13 mouse cellular contexts compared by ENCODE assay signal in genomic region chr14:121678445-121678844, GRCm38 (mm10).
DNase-seq lines count a peak whose midpoint lies in the region; ATAC-seq lines count a peak whose summit lies in the region.
"Had no signal": no experiment of that assay in that cellular context is flagged by ENCODE, and none has a peak within 500 bp of the region (broad histone marks: within the 10 kb centered on the region; RNA-seq: fewer than 3 reads in every experiment).

No protein-coding gene starts in this region.

- H3K4me2 ChIP-seq in heart, embryonic 16.5 days (ENCODE audit: low read depth, low read length), result no peak overlapping the region
- no peak overlapping the region for H3K4me2 ChIP-seq in neural tube, embryonic 12.5 days (replicated peaks)
- no peak overlapping the region for H3K4me2 ChIP-seq in neural tube, embryonic 15.5 days
- no peak overlapping the region for H3K4me2 ChIP-seq in midbrain, embryonic 11.5 days
- H3K4me2 ChIP-seq: liver, embryonic 13.5 days; midbrain, embryonic 12.5 days had no signal

- no peak overlapping the region for H3K9ac ChIP-seq in heart, embryonic 16.5 days (ENCODE audit: low read length)
- H3K9ac ChIP-seq in neural tube, embryonic 12.5 days, result no peak overlapping the region
- no peak overlapping the region for H3K9ac ChIP-seq in neural tube, embryonic 15.5 days (replicated peaks)
- no peak overlapping the region for H3K9ac ChIP-seq in midbrain, embryonic 11.5 days (ENCODE audit: low read length)
- H3K9ac ChIP-seq: liver, embryonic 13.5 days; midbrain, embryonic 12.5 days had no signal

- no peak overlapping the region for H3K4me3 ChIP-seq in heart, embryonic 16.5 days (ENCODE audit: low read length)
- no peak overlapping the region for H3K4me3 ChIP-seq in neural tube, embryonic 12.5 days
- no peak overlapping the region for H3K4me3 ChIP-seq in neural tube, embryonic 15.5 days (replicated peaks)
- no peak overlapping the region for H3K4me3 ChIP-seq in midbrain, embryonic 11.5 days (ENCODE audit: low read depth, low read length)
- H3K4me3 ChIP-seq: liver, embryonic 13.5 days; midbrain, embryonic 12.5 days had no signal

- DNase-seq in heart, postnatal 36 days, result no peak
- peak; percentile 41 to 60 for DNase-seq in kidney, postnatal 4 days
- DNase-seq in thymus, postnatal 25 days, result no peak
- no peak for DNase-seq in midbrain, embryonic 11.5 days (ENCODE audit: low spot score, missing footprints)
- DNase-seq: adrenal gland, postnatal 14 days; gastrocnemius, postnatal 25 days; layer of hippocampus, postnatal 36 days; liver, embryonic 13.5 days had no signal

- H3K9me3 ChIP-seq in heart, embryonic 16.5 days (replicated peaks; ENCODE audit: control insufficient read depth, low read length), result no peaks in the 10 kb centered on the region
- no peaks in the 10 kb centered on the region for H3K9me3 ChIP-seq in neural tube, embryonic 12.5 days
- no peaks in the 10 kb centered on the region for H3K9me3 ChIP-seq in neural tube, embryonic 15.5 days (replicated peaks)
- H3K9me3 ChIP-seq in midbrain, embryonic 11.5 days (ENCODE audit: control insufficient read depth, low read length), result no peaks in the 10 kb centered on the region
- H3K9me3 ChIP-seq: liver, embryonic 13.5 days; midbrain, embryonic 12.5 days had no signal

- intact Hi-C loops in heart, postnatal 36 days (cut with DNase I), result loop anchor here (2.0 kb wide), 1 partner anchor 16 kb away; no protein-coding TSS in a partner anchor

- peaks cover 16% of the 10 kb centered on the region; the same call in 1 of the 2 replicates for H3K4me1 ChIP-seq in heart, embryonic 16.5 days (ENCODE audit: control insufficient read depth, insufficient read depth, low read length)
- H3K4me1 ChIP-seq in neural tube, embryonic 12.5 days, result no peaks in the 10 kb centered on the region
- H3K4me1 ChIP-seq in neural tube, embryonic 15.5 days, result peaks cover 12% of the 10 kb centered on the region; the same call in 1 of the 2 replicates
- H3K4me1 ChIP-seq in midbrain, embryonic 11.5 days (ENCODE audit: control insufficient read depth, insufficient read depth, low read length), result no peaks in the 10 kb centered on the region
- H3K4me1 ChIP-seq: liver, embryonic 13.5 days had no signal

- no peaks in the 10 kb centered on the region for H3K36me3 ChIP-seq in heart, embryonic 16.5 days (ENCODE audit: control insufficient read depth, insufficient read depth)
- H3K36me3 ChIP-seq in neural tube, embryonic 12.5 days, result no peaks in the 10 kb centered on the region
- H3K36me3 ChIP-seq in neural tube, embryonic 15.5 days, result no peaks in the 10 kb centered on the region
- no peaks in the 10 kb centered on the region for H3K36me3 ChIP-seq in midbrain, embryonic 11.5 days (ENCODE audit: control insufficient read depth, insufficient read depth, low read length)
- H3K36me3 ChIP-seq: liver, embryonic 13.5 days; midbrain, embryonic 12.5 days had no signal

- 53% methylated on average over 10 of the region's 10 CpGs for WGBS in heart, embryonic 16.5 days
- 73% methylated on average over 10 of the region's 10 CpGs for WGBS in neural tube, embryonic 12.5 days
- WGBS in neural tube, embryonic 15.5 days, result 61% methylated on average over 10 of the region's 10 CpGs
- 82% methylated on average over 10 of the region's 10 CpGs for WGBS in midbrain, embryonic 11.5 days

- peak overlapping the region; percentile 66 for H3K27ac ChIP-seq in heart, embryonic 16.5 days (ENCODE audit: low read length)
- no peak overlapping the region for H3K27ac ChIP-seq in neural tube, embryonic 12.5 days
- no peak overlapping the region for H3K27ac ChIP-seq in neural tube, embryonic 15.5 days (replicated peaks)
- no peak overlapping the region for H3K27ac ChIP-seq in midbrain, embryonic 11.5 days (ENCODE audit: low read depth, low read length)
- H3K27ac ChIP-seq: hindbrain, postnatal 0 days; liver, embryonic 13.5 days; midbrain, embryonic 12.5 days had no signal

- H3K27me3 ChIP-seq in heart, embryonic 16.5 days (ENCODE audit: control insufficient read depth, insufficient read depth, low read length), result no peaks in the 10 kb centered on the region
- H3K27me3 ChIP-seq in neural tube, embryonic 12.5 days (replicated peaks), result no peaks in the 10 kb centered on the region
- no peaks in the 10 kb centered on the region for H3K27me3 ChIP-seq in neural tube, embryonic 15.5 days (replicated peaks)
- H3K27me3 ChIP-seq in midbrain, embryonic 11.5 days (ENCODE audit: control insufficient read depth, insufficient read depth, low read length), result no peaks in the 10 kb centered on the region
- H3K27me3 ChIP-seq: liver, embryonic 13.5 days; midbrain, embryonic 12.5 days had no signal

- no peak; the same call in 1 of the 2 replicates for ATAC-seq in heart, embryonic 16.5 days (replicated peaks; ENCODE audit: extremely low read depth, insufficient read depth, low FRiP score)
- 0 out of 2 replicates have a peak, but pooled peaks have one; percentile 9 for ATAC-seq in neural tube, embryonic 12.5 days (ENCODE audit: low FRiP score, low read depth)
- ATAC-seq in neural tube, embryonic 15.5 days (ENCODE audit: low FRiP score), result no peak
- ATAC-seq in midbrain, embryonic 11.5 days (ENCODE audit: low FRiP score), result no peak
- ATAC-seq: hindbrain, postnatal 0 days had no signal

Comparison
In these comparisons a context has a peak if more than half of its experiments do, and no peak if none do; other contexts are left out.
1. DNase-seq: peak in kidney, postnatal 4 days (2 of 2); none in heart, postnatal 36 days (0 of 2), thymus, postnatal 25 days (single experiment) and midbrain, embryonic 11.5 days (single experiment).